In the genomic region with DNA sequence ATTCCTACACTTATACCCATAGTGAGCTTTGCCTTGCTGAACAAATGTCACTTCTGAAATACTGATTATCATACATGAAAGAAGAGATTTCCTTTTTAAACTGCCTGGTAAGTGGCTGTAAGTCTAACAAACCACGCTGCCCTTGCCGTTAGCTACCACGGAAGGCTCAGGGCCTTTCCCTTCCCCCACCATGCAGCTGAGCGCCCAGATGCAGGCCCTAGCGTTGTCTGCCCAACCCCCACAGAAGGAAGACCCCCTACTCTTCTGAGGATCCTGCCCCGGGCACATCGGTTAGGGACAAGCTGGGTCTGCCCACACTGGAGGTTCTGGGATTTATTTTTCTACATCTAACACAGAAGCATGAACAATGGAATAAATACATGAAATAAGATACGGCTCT, we compare ENCODE assay signal across 16 mouse cellular contexts.
DNase-seq lines count a peak whose midpoint lies in the region; ATAC-seq lines count a peak whose summit lies in the region.
"Had no signal": no experiment of that assay in that cellular context is flagged by ENCODE, and none has a peak within 500 bp of the region (broad histone marks: within the 10 kb centered on the region; RNA-seq: fewer than 3 reads in every experiment).

No protein-coding gene starts in this region.

- 21% methylated on average over 8 of the region's 8 CpGs for WGBS in heart, embryonic 10.5 days
- WGBS in hindbrain, embryonic 16.5 days, result 21% methylated on average over 8 of the region's 8 CpGs
- WGBS in midbrain, embryonic 16.5 days, result 24% methylated on average over 8 of the region's 8 CpGs
- 53% methylated on average over 8 of the region's 8 CpGs for WGBS in liver, embryonic 12.5 days (ENCODE audit: insufficient replicate concordance)

- no peak for ATAC-seq in hindbrain, embryonic 16.5 days
- ATAC-seq in midbrain, embryonic 16.5 days, result no peak
- no peak for ATAC-seq in liver, embryonic 12.5 days
- ATAC-seq: intestine, postnatal 0 days had no signal

- no peak overlapping the region for H3K4me2 ChIP-seq in hindbrain, embryonic 16.5 days (ENCODE audit: low read length)
- no peak overlapping the region for H3K4me2 ChIP-seq in midbrain, embryonic 16.5 days (ENCODE audit: low read length)
- H3K4me2 ChIP-seq in liver, embryonic 12.5 days, result no peak overlapping the region
- H3K4me2 ChIP-seq: limb, embryonic 15.5 days had no signal

- no peaks in the 10 kb centered on the region for H3K27me3 ChIP-seq in heart, embryonic 10.5 days (ENCODE audit: insufficient read depth, poor library complexity, severe bottlenecking)
- H3K27me3 ChIP-seq in hindbrain, embryonic 16.5 days (replicated peaks; ENCODE audit: control insufficient read depth, insufficient read depth, low read length), result no peaks in the 10 kb centered on the region
- H3K27me3 ChIP-seq in midbrain, embryonic 16.5 days (ENCODE audit: control insufficient read depth, insufficient read depth, low read depth, low read length), result no peaks in the 10 kb centered on the region
- no peaks in the 10 kb centered on the region for H3K27me3 ChIP-seq in liver, embryonic 12.5 days (replicated peaks)
- H3K27me3 ChIP-seq: limb, embryonic 15.5 days had no signal

- H3K9me3 ChIP-seq in heart, embryonic 10.5 days, result no peaks in the 10 kb centered on the region
- no peaks in the 10 kb centered on the region for H3K9me3 ChIP-seq in hindbrain, embryonic 16.5 days (ENCODE audit: control insufficient read depth, low read length)
- H3K9me3 ChIP-seq in midbrain, embryonic 16.5 days (replicated peaks; ENCODE audit: control insufficient read depth, low read length, poor library complexity, severe bottlenecking), result no peaks in the 10 kb centered on the region
- no peaks in the 10 kb centered on the region for H3K9me3 ChIP-seq in liver, embryonic 12.5 days (replicated peaks)
- H3K9me3 ChIP-seq: limb, embryonic 15.5 days had no signal

- peaks cover 16% of the 10 kb centered on the region for H3K36me3 ChIP-seq in heart, embryonic 10.5 days
- H3K36me3 ChIP-seq in hindbrain, embryonic 16.5 days (ENCODE audit: control insufficient read depth, insufficient read depth, low read length), result peaks cover 21% of the 10 kb centered on the region
- H3K36me3 ChIP-seq in midbrain, embryonic 16.5 days (ENCODE audit: control insufficient read depth, insufficient read depth, low read length), result peaks cover 18% of the 10 kb centered on the region
- peaks cover 48% of the 10 kb centered on the region for H3K36me3 ChIP-seq in liver, embryonic 12.5 days

- H3K4me3 ChIP-seq in heart, embryonic 10.5 days, result no peak overlapping the region
- no peak overlapping the region for H3K4me3 ChIP-seq in hindbrain, embryonic 16.5 days (ENCODE audit: low read length)
- H3K4me3 ChIP-seq in midbrain, embryonic 16.5 days (ENCODE audit: low read depth, low read length), result no peak overlapping the region
- no peak overlapping the region for H3K4me3 ChIP-seq in liver, embryonic 12.5 days
- H3K4me3 ChIP-seq: limb, embryonic 15.5 days had no signal

- peaks cover 10% of the 10 kb centered on the region for H3K4me1 ChIP-seq in heart, embryonic 10.5 days
- peaks cover 2% of the 10 kb centered on the region for H3K4me1 ChIP-seq in hindbrain, embryonic 16.5 days (ENCODE audit: control insufficient read depth, insufficient read depth, low read depth, low read length)
- peaks cover 5% of the 10 kb centered on the region for H3K4me1 ChIP-seq in midbrain, embryonic 16.5 days (ENCODE audit: control insufficient read depth, insufficient read depth, low read length)
- H3K4me1 ChIP-seq in liver, embryonic 12.5 days, result no peaks in the 10 kb centered on the region
- H3K4me1 ChIP-seq: limb, embryonic 15.5 days had no signal

- intact Hi-C loops in heart, postnatal 25 days (cut with DNase I), result loop anchor here (10.0 kb wide), 1 partner anchor 861 kb away; no protein-coding TSS in a partner anchor

- H3K27ac ChIP-seq in heart, embryonic 10.5 days, result peak overlapping the region; percentile 32
- H3K27ac ChIP-seq in hindbrain, embryonic 16.5 days (ENCODE audit: low read depth, low read length), result no peak overlapping the region
- H3K27ac ChIP-seq in midbrain, embryonic 16.5 days (ENCODE audit: low read length), result 0 out of 2 replicates have a peak overlapping the region, but pooled peaks have one; percentile 42
- H3K27ac ChIP-seq in liver, embryonic 12.5 days, result no peak overlapping the region
- H3K27ac ChIP-seq: limb, embryonic 15.5 days had no signal

- DNase-seq in heart, embryonic 10.5 days (ENCODE audit: low spot score), result no peak
- DNase-seq in heart, postnatal 25 days (ENCODE audit: low spot score), result no peak
- peak; percentile 58 for DNase-seq in embryo, embryonic 11 days
- no peak for DNase-seq in gastrocnemius, adult 8-10 months (ENCODE audit: low spot score in 2 of 2)
- DNase-seq in layer of hippocampus, postnatal 25 days (ENCODE audit: extremely low spot score in 1 of 2, low spot score in 1 of 2), result no peak
- DNase-seq: adrenal gland, adult 8-10 months; cerebellum, adult 8-10 months; heart, postnatal 10 days; kidney, postnatal 14 days; layer of hippocampus, postnatal 36 days; right cerebral cortex, postnatal 25 days had no signal

- H3K9ac ChIP-seq in hindbrain, embryonic 16.5 days (ENCODE audit: low read depth, low read length), result peak overlapping the region; percentile 41
- H3K9ac ChIP-seq in midbrain, embryonic 16.5 days (ENCODE audit: low read depth, low read length), result 0 out of 2 replicates have a peak overlapping the region, but pooled peaks have one; percentile 48
- H3K9ac ChIP-seq in liver, embryonic 12.5 days, result no peak overlapping the region
- H3K9ac ChIP-seq: limb, embryonic 15.5 days had no signal

Comparison
In these comparisons a context has a peak if more than half of its experiments do, and no peak if none do; other contexts are left out.
1. H3K27ac ChIP-seq: peak in heart, embryonic 10.5 days (single experiment) and midbrain, embryonic 16.5 days (single experiment); none in hindbrain, embryonic 16.5 days (single experiment) and liver, embryonic 12.5 days (single experiment).